Mouse (Mus musculus) lung, embryonic 16.5 days (tissue): ENCODE results near the gene Arr3. TPM values are rescaled to one million over a fixed set of nuclear protein-coding genes. Genes with fewer than 3 reads are reported as not detected.

Experiments used
- ATAC-seq: fragments of 200-750 bp; cut with Nextera tagmentation; 2 replicates; pipeline ENCODE4 v1.8.0; 2017; ENCODE audit warnings: low read depth, mild to moderate bottlenecking, moderate library complexity
- H3K27ac ChIP-seq: fragments of 300-500 bp; sonication (generic); 2 replicates; pipeline ENCODE4 v1.5.1; 2014; ENCODE audit warnings: mild to moderate bottlenecking, control low read depth, low read length
- H3K27me3 ChIP-seq: fragments of 300-500 bp; sonication (generic); 2 replicates; pipeline ENCODE4 v1.6.1; 2014; ENCODE audit warnings: low read depth, low read length, mixed read lengths; ENCODE audit not compliant: control insufficient read depth, insufficient read depth
- H3K36me3 ChIP-seq: fragments of 300-500 bp; sonication (generic); 2 replicates; pipeline ENCODE4 v1.6.1; 2014; ENCODE audit warnings: low read length; ENCODE audit not compliant: control insufficient read depth, insufficient read depth
- H3K4me1 ChIP-seq: fragments of 300-500 bp; sonication (generic); replicated peaks from 2 replicates; pipeline ENCODE4 v1.6.1; 2014; ENCODE audit warnings: low read length, mixed read lengths; ENCODE audit not compliant: control insufficient read depth, insufficient read depth
- H3K4me2 ChIP-seq: fragments of 300-500 bp; sonication (generic); 2 replicates; pipeline ENCODE4 v1.6.1; 2014; ENCODE audit warnings: low read depth, low read length, control low read depth
- H3K4me3 ChIP-seq: fragments of 300-500 bp; sonication (generic); 2 replicates; pipeline ENCODE4 v1.5.1; 2014; ENCODE audit warnings: mild to moderate bottlenecking, low read length, control low read depth
- H3K9ac ChIP-seq: fragments of 300-500 bp; sonication (generic); 2 replicates; pipeline ENCODE4 v1.6.1; 2014; ENCODE audit warnings: low read length, control low read depth
- H3K9me3 ChIP-seq: fragments of 300-500 bp; sonication (generic); 2 replicates; pipeline ENCODE4 v1.6.1; 2016; ENCODE audit warnings: low read length; ENCODE audit not compliant: control insufficient read depth
- WGBS: fragments of 180-500 bp; shearing (Covaris S2); extraction: QIAGEN DNeasy Blood & Tissue Kit; methylation state at CpG from one replicate; pipeline ENCODE4 v1.1.7; 2014; 5-methylcytosine and 5-hydroxymethylcytosine counted together
- polyA plus RNA-seq: library from polyadenylated mRNA; unstranded; fragments of >200 nt; fragmentation: Nextera tagmentation; extraction: Ambion mirVana; gene quantifications from 2 replicates; pipeline ENCODE4 v1.2.1, GENCODE M21; 2015

Gene Arr3
- polyA plus RNA-seq, 1 experiment from 2014 or later: not detected

- Histone ChIP-seq H3K36me3 (0 out of 2 replicates have a peak, but pooled peaks cover 6% of the 10 kb centered on the region), H3K27ac (no peak overlapping the region), H3K9ac (peak overlapping the region; percentile 73), H3K4me1 (no peaks in the 10 kb centered on the region; the same call in 1 of the 2 replicates), H3K9me3 (no peaks in the 10 kb centered on the region), H3K27me3 (no peaks in the 10 kb centered on the region), H3K4me2 (peak overlapping the region; percentile 65), H3K4me3 (peak overlapping the region; percentile 67)
- 35% methylated on average over 7 of the region's 7 CpGs for WGBS
- no peak for ATAC-seq
Observed at GRCm38 (mm10) chrX:100625146-100625545, 19.8 kb downstream of the Arr3 start.

DNA sequence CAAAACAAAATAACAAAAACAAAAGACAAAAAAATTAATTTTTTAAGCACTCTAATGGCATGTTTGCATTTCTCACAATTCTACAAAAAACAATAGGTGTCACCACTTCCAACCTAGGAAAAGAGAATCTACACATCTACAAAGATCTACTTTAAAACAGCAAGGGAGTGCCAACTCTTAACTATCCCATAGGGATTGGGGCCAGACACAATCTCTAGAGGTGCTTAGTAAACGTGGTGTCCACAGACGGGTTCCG lies 20.2 kb downstream of the Arr3 start, which contains the start of gene Kif4:
Gene Kif4 (plus strand): TSS at position 192 of the 256 bp plus-strand sequence.
- ATAC-seq: no peak
- WGBS: 19% methylated on average over 3 of the region's 3 CpGs

DNA sequence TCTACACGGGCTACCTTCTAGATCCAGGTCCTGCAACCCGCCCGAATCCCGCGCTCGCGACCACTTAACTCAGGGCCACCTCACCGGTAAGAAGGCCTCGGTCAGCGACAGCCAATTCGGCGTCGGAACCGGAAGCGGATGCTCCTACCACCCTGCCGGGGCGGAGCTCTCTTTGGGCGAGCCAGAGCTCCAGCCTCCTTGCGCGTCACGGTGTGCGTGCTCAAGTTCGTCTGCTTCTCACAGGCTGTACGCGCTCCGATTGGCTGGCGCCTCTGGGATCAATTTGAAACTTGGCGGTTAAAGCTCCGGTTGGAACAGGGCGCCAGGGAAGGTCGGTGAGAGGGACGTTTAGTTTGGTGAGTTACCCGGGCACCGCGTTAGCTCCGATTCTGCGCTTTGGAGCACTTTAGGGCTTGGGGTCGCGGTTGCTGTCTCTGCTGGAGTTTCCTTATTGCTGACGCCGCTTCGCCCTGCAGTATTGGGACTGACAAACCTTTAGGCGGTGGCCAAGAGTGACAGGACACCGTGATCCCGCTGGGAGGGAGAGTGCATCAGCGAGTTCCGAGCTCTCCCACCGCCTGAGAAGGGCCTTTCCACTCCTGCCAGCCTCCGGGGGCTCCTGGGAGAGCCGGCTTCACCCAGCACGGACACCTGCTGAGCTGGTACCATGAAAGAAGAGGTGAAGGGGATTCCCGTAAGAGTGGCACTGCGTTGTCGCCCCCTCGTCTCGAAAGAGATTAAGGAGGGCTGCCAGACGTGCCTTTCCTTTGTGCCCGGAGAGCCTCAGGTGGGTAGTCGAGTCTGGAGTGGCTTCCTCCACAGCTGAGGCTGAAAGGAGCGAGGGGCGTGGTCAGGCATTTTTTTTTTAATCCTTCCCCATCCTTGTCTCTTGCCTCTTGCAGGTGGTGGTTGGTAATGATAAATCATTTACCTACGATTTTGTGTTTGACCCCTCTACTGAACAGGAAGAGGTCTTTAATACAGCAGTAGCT lies 20.8 kb downstream of the Arr3 start, which contains the start of gene Pdzd11:
Gene Pdzd11 (minus strand): TSS at position 767 of the 992 bp plus-strand sequence.
- Histone ChIP-seq H3K4me2 (peak within 1 kb of the TSS; percentile 65), H3K9ac (peak within 1 kb of the TSS; percentile 81), H3K4me3 (peak within 1 kb of the TSS; percentile 67), H3K4me1 (no peaks in the 10 kb centered on the region; the same call in 1 of the 2 replicates), H3K36me3 (0 out of 2 replicates have a peak, but pooled peaks cover 6% of the 10 kb centered on the region), H3K27me3 (no peaks in the 10 kb centered on the region), H3K27ac (peak within 1 kb of the TSS; percentile 81), H3K9me3 (no peaks in the 10 kb centered on the region)
- ATAC-seq: peak; percentile 100
- WGBS: 19% methylated on average over 62 of the region's 62 CpGs

More for the DNA sequence above, 20.2 kb downstream of the Arr3 start, which contains the start of gene Kif4:
- H3K4me3 ChIP-seq: peak within 1 kb of the TSS; percentile 67
- H3K4me2 ChIP-seq: peak within 1 kb of the TSS; percentile 65
- no peaks in the 10 kb centered on the region for H3K27me3 ChIP-seq
- peak within 1 kb of the TSS; percentile 81 for H3K9ac ChIP-seq
- H3K9me3 ChIP-seq: no peaks in the 10 kb centered on the region
- H3K36me3 ChIP-seq: 0 out of 2 replicates have a peak, but pooled peaks cover 6% of the 10 kb centered on the region
- H3K27ac ChIP-seq: peak within 1 kb of the TSS; percentile 81
- H3K4me1 ChIP-seq: no peaks in the 10 kb centered on the region; the same call in 1 of the 2 replicates

- Histone ChIP-seq H3K4me3 (no peak overlapping the region), H3K36me3 (no peaks in the 10 kb centered on the region), H3K4me1 (no peaks in the 10 kb centered on the region; the same call in 1 of the 2 replicates), H3K27ac (no peak overlapping the region), H3K9me3 (no peaks in the 10 kb centered on the region), H3K27me3 (no peaks in the 10 kb centered on the region), H3K9ac (no peak overlapping the region), H3K4me2 (no peak overlapping the region)
- 87% methylated on average over 2 of the region's 2 CpGs for WGBS
- ATAC-seq: no peak
Observed at GRCm38 (mm10) chrX:100629076-100629475, 23.8 kb downstream of the Arr3 start.

- Histone ChIP-seq H3K27me3 (no peaks in the 10 kb centered on the region), H3K9me3 (no peaks in the 10 kb centered on the region), H3K4me1 (no peaks in the 10 kb centered on the region), H3K9ac (no peak overlapping the region), H3K4me2 (no peak overlapping the region), H3K27ac (no peak overlapping the region), H3K36me3 (peaks cover 4% of the 10 kb centered on the region; the same call in 1 of the 2 replicates), H3K4me3 (no peak overlapping the region)
- WGBS: 81% methylated on average over 8 of the region's 8 CpGs
- ATAC-seq: no peak
Observed at GRCm38 (mm10) chrX:100638477-100638876, 33.2 kb downstream of the Arr3 start.

DNA sequence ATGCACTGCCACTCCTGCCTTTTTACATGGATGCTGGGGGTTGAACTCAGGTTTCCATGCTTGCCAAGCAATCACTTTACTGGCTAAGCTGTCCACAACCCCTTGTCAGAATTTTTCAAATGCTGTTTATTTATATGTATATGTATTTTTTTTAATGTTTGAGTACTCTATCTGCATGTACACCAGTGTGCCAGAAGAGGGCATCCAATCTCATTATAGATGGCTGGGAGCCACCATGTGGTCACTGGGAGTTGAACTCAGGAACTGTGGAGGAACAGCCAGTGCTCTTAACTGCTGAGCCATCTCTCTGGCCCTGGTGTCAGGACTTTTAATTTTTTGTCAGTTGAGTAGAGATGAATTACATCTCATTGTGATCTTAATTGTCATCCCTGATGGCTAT lies 47.6 kb downstream of the Arr3 start:
- Histone ChIP-seq H3K9me3 (no peaks in the 10 kb centered on the region), H3K4me1 (no peaks in the 10 kb centered on the region), H3K27ac (no peak overlapping the region), H3K4me3 (no peak overlapping the region), H3K9ac (no peak overlapping the region), H3K27me3 (no peaks in the 10 kb centered on the region), H3K4me2 (no peak overlapping the region), H3K36me3 (no peaks in the 10 kb centered on the region)
- no peak for ATAC-seq

DNA sequence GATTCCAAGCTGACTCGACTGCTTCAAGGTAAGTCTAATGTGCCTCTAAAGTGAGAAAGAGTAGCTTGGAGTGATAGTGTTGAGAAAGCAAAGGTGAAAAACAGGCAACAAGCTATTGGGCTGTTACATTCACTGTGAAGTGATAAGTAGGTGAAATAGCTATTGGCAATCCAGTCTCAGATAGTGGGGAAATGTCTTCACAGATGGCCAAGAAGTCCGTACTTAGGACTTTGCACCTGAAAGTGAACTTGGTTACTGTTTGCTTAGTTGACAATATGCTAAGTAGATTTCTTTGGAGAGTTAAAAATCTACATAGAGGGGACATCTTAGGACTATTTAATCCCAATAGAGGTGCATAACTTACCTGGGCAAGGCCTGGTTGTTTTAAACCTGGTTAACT lies 59.5 kb downstream of the Arr3 start:
- Histone ChIP-seq H3K36me3 (no peaks in the 10 kb centered on the region), H3K27ac (no peak overlapping the region), H3K9ac (no peak overlapping the region), H3K9me3 (no peaks in the 10 kb centered on the region), H3K4me3 (no peak overlapping the region), H3K4me2 (no peak overlapping the region), H3K4me1 (no peaks in the 10 kb centered on the region), H3K27me3 (no peaks in the 10 kb centered on the region; the same call in 1 of the 2 replicates)
- 81% methylated on average over 2 of the region's 2 CpGs for WGBS
- no peak for ATAC-seq

Other genes with a start within 250 kb of the Arr3 start
- gene Otud6a, start 176.5 kb upstream of the Arr3 start, polyA plus RNA-seq: not detected in 2 replicates
- gene Awat2, start 162.8 kb upstream of the Arr3 start, polyA plus RNA-seq: 0.46 and 0.82 TPM in 2 replicates
- gene Igbp1, start 111.2 kb upstream of the Arr3 start, polyA plus RNA-seq: 37.4 and 39.5 TPM in 2 replicates
- not detected in 2 replicates for gene Dgat2l6, start 80.7 kb upstream of the Arr3 start, polyA plus RNA-seq
- gene Awat1, start 33.2 kb upstream of the Arr3 start, polyA plus RNA-seq: not detected in 2 replicates
- gene P2ry4, start 10.6 kb upstream of the Arr3 start, polyA plus RNA-seq: 0.15 TPM in 1 of 2 replicates, not detected in the other
- 33.2 and 33.5 TPM in 2 replicates for gene Kif4, start 20.2 kb downstream of the Arr3 start, polyA plus RNA-seq
- gene Pdzd11, start 21.1 kb downstream of the Arr3 start, polyA plus RNA-seq: 99.3 and 103 TPM in 2 replicates
- gene Gdpd2, start 124.4 kb downstream of the Arr3 start, polyA plus RNA-seq: 0.49 and 1.2 TPM in 2 replicates
- gene Dlg3, start 162.2 kb downstream of the Arr3 start, polyA plus RNA-seq: 6.7 and 6.9 TPM in 2 replicates